In genomic region chr7:119561441-119561840, GRCm38 (mm10) we compare ENCODE assay signal across 27 mouse cellular contexts. TPM values are rescaled to one million over a fixed set of nuclear protein-coding genes. Genes with fewer than 3 reads are reported as not detected.
A peak's percentile ranks its signal among the peaks of the same experiment; 100 is the strongest.
DNase-seq lines count a peak whose midpoint lies in the region; ATAC-seq lines count a peak whose summit lies in the region.
"Had no signal": no experiment of that assay in that cellular context is flagged by ENCODE, and none has a peak within 500 bp of the region (broad histone marks: within the 10 kb centered on the region; RNA-seq: fewer than 3 reads in every experiment).

No protein-coding gene starts in this region.

- H3K36me3 ChIP-seq in kidney, embryonic 15.5 days, result no peaks in the 10 kb centered on the region
- H3K36me3 ChIP-seq: embryonic facial prominence, embryonic 10.5 days; embryonic facial prominence, embryonic 12.5 days; G1E had no signal

- ATAC-seq in kidney, embryonic 15.5 days (replicated peaks; ENCODE audit: low FRiP score), result peak; percentile 70
- ATAC-seq: activated CD4-positive, CD25-positive, alpha-beta regulatory T cell, adult 4 months; CD4-positive, CD25-positive, alpha-beta regulatory T cell, adult 4 months; forebrain, embryonic 13.5 days; Patski had no signal

- H3K9me3 ChIP-seq in kidney, embryonic 15.5 days (replicated peaks), result no peaks in the 10 kb centered on the region
- H3K9me3 ChIP-seq: embryonic facial prominence, embryonic 10.5 days; embryonic facial prominence, embryonic 12.5 days; forebrain, embryonic 13.5 days; G1E had no signal

- no peak overlapping the region for H3K4me3 ChIP-seq in kidney, embryonic 15.5 days (replicated peaks)
- H3K4me3 ChIP-seq: embryonic facial prominence, embryonic 10.5 days; embryonic facial prominence, embryonic 12.5 days; forebrain, embryonic 13.5 days had no signal

- peak; percentile 46 for DNase-seq in heart, adult 11 months
- DNase-seq in heart, adult 9 months (ENCODE audit: low spot score in 2 of 2), result no peak
- peak; percentile 34 to 64 for DNase-seq in kidney, adult 8-10 months
- DNase-seq in kidney, adult 11 months, result no peak
- DNase-seq in kidney, adult 18-20 months, result no peak
- DNase-seq in kidney, postnatal 14 days, result peak; percentile 22
- DNase-seq: adrenal gland, adult 8-10 months; adrenal gland, postnatal 14 days; adrenal gland, postnatal 36 days; B cell, adult 2 months; cerebellum, adult 11-12 months; cerebellum, adult 2 months; cerebellum, adult 9-10 months; cerebellum, postnatal 10 days; cerebellum, postnatal 25 days had no signal

- no peaks in the 10 kb centered on the region for H3K4me1 ChIP-seq in kidney, embryonic 15.5 days
- H3K4me1 ChIP-seq: embryonic facial prominence, embryonic 10.5 days; embryonic facial prominence, embryonic 12.5 days; forebrain, embryonic 13.5 days had no signal

- WGBS in kidney, embryonic 15.5 days, result 48% methylated on average over 4 of the region's 4 CpGs

- no peak overlapping the region for H3K27ac ChIP-seq in kidney, embryonic 15.5 days
- H3K27ac ChIP-seq: embryonic facial prominence, embryonic 10.5 days; embryonic facial prominence, embryonic 12.5 days; forebrain, embryonic 13.5 days had no signal

- H3K9ac ChIP-seq in kidney, embryonic 15.5 days, result no peak overlapping the region
- H3K9ac ChIP-seq: embryonic facial prominence, embryonic 12.5 days; forebrain, embryonic 13.5 days had no signal

- H3K27me3 ChIP-seq in kidney, embryonic 15.5 days, result no peaks in the 10 kb centered on the region
- H3K27me3 ChIP-seq: CH12.LX; embryonic facial prominence, embryonic 12.5 days; forebrain, embryonic 13.5 days; Patski had no signal

- H3K4me2 ChIP-seq in kidney, embryonic 15.5 days, result no peak overlapping the region
- H3K4me2 ChIP-seq: embryonic facial prominence, embryonic 12.5 days; forebrain, embryonic 13.5 days had no signal

RNA-seq across cellular contexts. Expression of gene Acsm2, which starts 7.3 kb away (rescaled TPM):
- polyA plus RNA-seq in kidney, embryonic 15.5 days (2015; fragmentation: Nextera tagmentation; extraction: Ambion mirVana), result 26.0 and 29.4 TPM in 2 replicates
- polyA plus RNA-seq: cerebellum, adult 2 months; cortical plate, adult 2 months; embryonic facial prominence, embryonic 10.5 days; embryonic facial prominence, embryonic 12.5 days; embryonic facial prominence, embryonic 14.5 days; forebrain, embryonic 11.5 days; forebrain, embryonic 13.5 days; G1E had no signal

RNA-seq across cellular contexts. Expression of gene Pdilt, which starts 38.2 kb away (rescaled TPM):
- 0.06 and 0.10 TPM in 2 replicates for polyA plus RNA-seq in kidney, embryonic 15.5 days (2015; fragmentation: Nextera tagmentation; extraction: Ambion mirVana)
- polyA plus RNA-seq: activated CD4-positive, CD25-positive, alpha-beta regulatory T cell, adult 4 months; CD4-positive, CD25-positive, alpha-beta regulatory T cell, adult 4 months; cerebellum, adult 2 months; cortical plate, adult 2 months; embryonic facial prominence, embryonic 10.5 days; embryonic facial prominence, embryonic 12.5 days; embryonic facial prominence, embryonic 14.5 days; forebrain, embryonic 11.5 days; forebrain, embryonic 13.5 days; G1E; Patski had no signal

RNA-seq across cellular contexts. Expression of gene Acsm5, which starts 42.2 kb away (rescaled TPM):
- polyA plus RNA-seq in kidney, embryonic 15.5 days (2015; fragmentation: Nextera tagmentation; extraction: Ambion mirVana), result 0.64 and 1.0 TPM in 2 replicates
- polyA plus RNA-seq: activated CD4-positive, CD25-positive, alpha-beta regulatory T cell, adult 4 months; CD4-positive, CD25-positive, alpha-beta regulatory T cell, adult 4 months; embryonic facial prominence, embryonic 10.5 days; embryonic facial prominence, embryonic 12.5 days; forebrain, embryonic 11.5 days; forebrain, embryonic 13.5 days; G1E had no signal

RNA-seq across cellular contexts. Expression of gene Acsm1, which starts 45.4 kb away (rescaled TPM):
- polyA plus RNA-seq in kidney, embryonic 15.5 days (2015; fragmentation: Nextera tagmentation; extraction: Ambion mirVana), result 2.1 and 2.6 TPM in 2 replicates
- polyA plus RNA-seq: activated CD4-positive, CD25-positive, alpha-beta regulatory T cell, adult 4 months; CD4-positive, CD25-positive, alpha-beta regulatory T cell, adult 4 months; cerebellum, adult 2 months; cortical plate, adult 2 months; embryonic facial prominence, embryonic 10.5 days; embryonic facial prominence, embryonic 12.5 days; forebrain, embryonic 11.5 days; forebrain, embryonic 13.5 days; G1E; Patski had no signal

Comparison
In these comparisons a context has a peak if more than half of its experiments do, and no peak if none do; other contexts are left out.
1. DNase-seq: peak in heart, adult 11 months (single experiment), kidney, adult 8-10 months (2 of 2) and kidney, postnatal 14 days (single experiment); none in heart, adult 9 months (0 of 2), kidney, adult 11 months (single experiment) and kidney, adult 18-20 months (single experiment).